Mouse (Mus musculus) hindbrain, embryonic 13.5 days (tissue): ENCODE results near the gene Kif27. TPM values are rescaled to one million over a fixed set of nuclear protein-coding genes. Genes with fewer than 3 reads are reported as not detected.
"Not testable (repeated sequence)": the region's sequence is repeated elsewhere in the genome, so short reads cannot be mapped to it uniquely, and the experiment has no call there.

ENCODE experiments used
- ATAC-seq: fragments of 200-750 bp; cut with Nextera tagmentation; 2 replicates; pipeline ENCODE4 v1.8.0; 2017; ENCODE audit warnings: moderate TSS enrichment; ENCODE audit not compliant: low FRiP score
- H3K27ac ChIP-seq: fragments of 300-500 bp; sonication (generic); 2 replicates; pipeline ENCODE4 v1.5.1; 2015; ENCODE audit warnings: inconsistent platforms, mild to moderate bottlenecking, moderate library complexity
- H3K27me3 ChIP-seq: fragments of 300-500 bp; sonication (generic); 2 replicates; pipeline ENCODE4 v1.6.1; 2015; ENCODE audit warnings: mild to moderate bottlenecking, inconsistent platforms
- H3K36me3 ChIP-seq: fragments of 300-500 bp; sonication (generic); 2 replicates; pipeline ENCODE4 v1.6.1; 2015; ENCODE audit warnings: mild to moderate bottlenecking, inconsistent platforms
- H3K4me1 ChIP-seq: fragments of 300-500 bp; sonication (generic); replicated peaks from 2 replicates; pipeline ENCODE4 v1.6.1; 2015; ENCODE audit warnings: inconsistent platforms
- H3K4me2 ChIP-seq: fragments of 300-500 bp; sonication (generic); 2 replicates; pipeline ENCODE4 v1.6.1; 2015; ENCODE audit warnings: inconsistent platforms, mild to moderate bottlenecking, moderate library complexity
- H3K4me3 ChIP-seq: fragments of 300-500 bp; sonication (generic); 2 replicates; pipeline ENCODE4 v1.5.1; 2015; ENCODE audit warnings: mild to moderate bottlenecking, inconsistent platforms
- H3K9ac ChIP-seq: fragments of 300-500 bp; sonication (generic); 2 replicates; pipeline ENCODE4 v1.6.1; 2015; ENCODE audit warnings: mild to moderate bottlenecking, inconsistent platforms
- H3K9me3 ChIP-seq: fragments of 300-500 bp; sonication (generic); 2 replicates; pipeline ENCODE4 v1.6.1; 2016; ENCODE audit warnings: inconsistent platforms
- WGBS: fragments of 180-500 bp; shearing (Covaris S2); methylation state at CpG from one replicate; pipeline ENCODE4 v1.1.7; 2015; 5-methylcytosine and 5-hydroxymethylcytosine counted together
- polyA plus RNA-seq: library from polyadenylated mRNA; unstranded; fragments of >200 nt; fragmentation: Nextera tagmentation; extraction: Ambion mirVana; gene quantifications from 2 replicates; pipeline ENCODE4 v1.2.1, GENCODE M21; 2015

Kif27 gene
- 1.4 and 2.5 TPM in 2 replicates for polyA plus RNA-seq

GRCm38 (mm10) chr13:58358629-58359303 lies at the start of gene Kif27:
Gene Kif27 (minus strand): TSS chr13:58359122.
- Histone ChIP-seq H3K36me3 (no peaks in the 10 kb centered on the region), H3K27me3 (peaks cover 8% of the 10 kb centered on the region; the same call in 1 of the 2 replicates), H3K27ac (peak within 1 kb of the TSS; percentile 44; the same call in 1 of the 2 replicates), H3K4me2 (peak within 1 kb of the TSS; percentile 90), H3K9me3 (0 out of 2 replicates have a peak, but pooled peaks cover 4% of the 10 kb centered on the region), H3K4me3 (peak within 1 kb of the TSS; percentile 70), H3K9ac (peak within 1 kb of the TSS; percentile 80), H3K4me1 (peaks cover 3% of the 10 kb centered on the region)
- peak; percentile 97 for ATAC-seq
- WGBS = under 1% methylated on average over 55 of the region's 85 CpGs

GRCm38 (mm10) chr13:58403243-58403642 lies 44.3 kb upstream of the Kif27 start, which contains the start of gene Hnrnpk:
Gene Hnrnpk (minus strand): TSS chr13:58403343.
- WGBS = 7% methylated on average over 17 of the region's 17 CpGs
- H3K4me2 ChIP-seq = peak within 1 kb of the TSS; percentile 55
- peak within 1 kb of the TSS; percentile 100 for H3K27ac ChIP-seq
- not testable (repeated sequence) for ATAC-seq, H3K36me3 ChIP-seq, H3K4me1 ChIP-seq, H3K27me3 ChIP-seq, H3K9me3 ChIP-seq
- H3K9ac ChIP-seq = peak within 1 kb of the TSS; percentile 99
- peak within 1 kb of the TSS; percentile 98 for H3K4me3 ChIP-seq

- ATAC-seq = peak; percentile 53; the same call in 1 of the 2 replicates
- Histone ChIP-seq H3K36me3 (peaks cover 11% of the 10 kb centered on the region), H3K9ac (peak overlapping the region; percentile 99), H3K4me2 (peak overlapping the region; percentile 55), H3K9me3 (no peaks in the 10 kb centered on the region), H3K4me3 (peak overlapping the region; percentile 98), H3K4me1 (peaks cover 7% of the 10 kb centered on the region), H3K27ac (peak overlapping the region; percentile 100), H3K27me3 (no peaks in the 10 kb centered on the region)
- 2% methylated on average over 26 of the region's 48 CpGs for WGBS
Observed at GRCm38 (mm10) chr13:58402744-58403110, 43.8 kb upstream of the Kif27 start.

- peak within 1 kb of the TSS; percentile 89 for H3K4me2 ChIP-seq
- H3K27ac ChIP-seq = peak within 1 kb of the TSS; percentile 100
- no peaks in the 10 kb centered on the region for H3K27me3 ChIP-seq
- H3K9ac ChIP-seq = peak within 1 kb of the TSS; percentile 99
- H3K4me3 ChIP-seq = peak within 1 kb of the TSS; percentile 98
- no peaks in the 10 kb centered on the region for H3K9me3 ChIP-seq
- H3K4me1 ChIP-seq = peaks cover 9% of the 10 kb centered on the region
- peaks cover 13% of the 10 kb centered on the region for H3K36me3 ChIP-seq
- peak; percentile 98 for ATAC-seq
- under 1% methylated on average over 80 of the region's 91 CpGs for WGBS
Observed at GRCm38 (mm10) chr13:58402003-58402743, 43.3 kb upstream of the Kif27 start, which contains the start of gene Rmi1. Gene Rmi1 (plus strand): TSS chr13:58402248.

GRCm38 (mm10) chr13:58401135-58402002 lies 42.4 kb upstream of the Kif27 start:
- Histone ChIP-seq H3K9ac (peak overlapping the region; percentile 99), H3K27ac (peak overlapping the region; percentile 100), H3K9me3 (no peaks in the 10 kb centered on the region), H3K4me2 (peak overlapping the region; percentile 89), H3K27me3 (no peaks in the 10 kb centered on the region), H3K36me3 (peaks cover 17% of the 10 kb centered on the region), H3K4me1 (peaks cover 9% of the 10 kb centered on the region), H3K4me3 (peak overlapping the region; percentile 98)
- WGBS = under 1% methylated on average over 83 of the region's 100 CpGs
- peak; percentile 53 for ATAC-seq

DNA sequence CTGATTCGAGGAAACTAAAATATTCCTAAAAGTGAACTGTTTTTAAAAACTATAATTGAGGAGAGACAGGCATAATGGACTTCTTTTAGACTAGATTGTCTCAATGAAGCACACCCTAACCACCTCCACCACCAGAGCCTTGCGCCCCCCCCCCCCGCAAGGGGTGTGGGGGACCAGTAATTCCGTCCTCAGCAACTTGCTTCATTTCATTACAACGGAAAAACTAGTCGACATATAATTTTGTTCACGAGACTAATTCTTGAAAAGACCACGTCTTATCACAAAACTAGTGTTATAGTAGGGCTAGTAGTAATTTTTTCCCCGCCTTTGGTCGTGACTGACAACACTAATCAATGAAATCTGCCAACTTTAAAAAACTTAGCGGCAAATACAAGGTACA lies 41.7 kb upstream of the Kif27 start:
- WGBS = under 1% methylated on average over 11 of the region's 11 CpGs
- H3K4me3 ChIP-seq = peak overlapping the region; percentile 98
- H3K27ac ChIP-seq = no peak overlapping the region
- peaks cover 9% of the 10 kb centered on the region for H3K4me1 ChIP-seq
- H3K36me3 ChIP-seq = peaks cover 25% of the 10 kb centered on the region
- no peak for ATAC-seq
- peak overlapping the region; percentile 99 for H3K9ac ChIP-seq
- H3K27me3 ChIP-seq = no peaks in the 10 kb centered on the region
- no peaks in the 10 kb centered on the region for H3K9me3 ChIP-seq
- peak overlapping the region; percentile 89 for H3K4me2 ChIP-seq

DNA sequence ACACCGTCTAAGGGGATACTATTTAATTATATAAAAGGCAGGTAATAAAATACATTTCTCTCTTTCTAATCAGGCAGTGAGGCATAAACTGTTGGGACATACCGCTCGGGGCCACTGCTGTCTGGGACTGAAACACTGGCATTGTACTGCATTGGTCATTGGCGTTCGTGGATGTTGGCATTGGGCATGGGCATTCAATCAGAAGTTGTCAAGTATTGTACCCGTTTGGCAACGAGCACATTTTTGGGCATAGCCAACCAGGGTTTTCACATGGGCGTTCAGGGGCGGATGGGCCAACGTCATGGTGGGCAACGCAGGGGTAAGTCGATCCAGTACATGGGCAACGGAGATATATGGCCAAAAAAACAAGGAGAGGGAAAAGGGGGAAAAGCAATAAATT lies 38.7 kb upstream of the Kif27 start:
- no peak overlapping the region for H3K4me2 ChIP-seq
- H3K4me3 ChIP-seq = no peak overlapping the region
- H3K36me3 ChIP-seq = peaks cover 51% of the 10 kb centered on the region
- no peaks in the 10 kb centered on the region for H3K27me3 ChIP-seq
- ATAC-seq = no peak
- H3K9me3 ChIP-seq = no peaks in the 10 kb centered on the region
- H3K4me1 ChIP-seq = peaks cover 9% of the 10 kb centered on the region
- no peak overlapping the region for H3K27ac ChIP-seq
- no peak overlapping the region for H3K9ac ChIP-seq
- 80% methylated on average over 13 of the region's 13 CpGs for WGBS

- not testable (repeated sequence) for H3K4me2 ChIP-seq, H3K27ac ChIP-seq, H3K9me3 ChIP-seq, H3K9ac ChIP-seq, ATAC-seq, H3K27me3 ChIP-seq, H3K4me1 ChIP-seq, H3K4me3 ChIP-seq
- H3K36me3 ChIP-seq = peaks cover 70% of the 10 kb centered on the region
- WGBS = 89% methylated on average over 11 of the region's 11 CpGs
Observed at GRCm38 (mm10) chr13:58394392-58394791, 35.5 kb upstream of the Kif27 start.

DNA sequence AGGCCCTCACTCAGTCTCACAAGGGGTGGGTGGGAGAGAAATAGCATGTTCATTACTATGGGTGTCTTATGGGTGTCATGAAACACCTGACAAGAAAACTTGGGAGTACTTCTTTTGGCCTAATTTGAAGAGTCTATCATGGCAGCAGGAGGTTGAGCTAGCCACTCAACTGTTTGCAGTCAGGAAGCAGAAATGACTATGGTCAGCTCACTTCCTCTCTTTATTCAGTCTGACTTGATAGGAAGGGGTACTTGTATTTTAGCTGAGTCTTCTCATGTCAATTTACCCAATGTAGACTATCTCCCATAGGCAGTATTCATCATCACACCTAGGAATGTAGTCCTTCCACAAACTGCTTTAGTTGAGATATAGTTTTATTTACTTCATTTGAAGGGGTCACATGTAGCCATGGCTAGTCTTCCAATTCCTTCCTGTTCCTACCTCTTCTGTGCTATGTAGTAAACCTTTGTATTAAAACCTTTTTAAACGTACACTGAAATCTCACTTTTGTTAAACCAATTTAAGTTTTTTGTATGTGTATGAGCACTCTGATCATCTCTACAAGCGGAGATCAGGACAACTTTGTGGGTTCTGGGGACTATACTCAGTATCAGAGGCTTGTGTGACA lies 30.5 kb upstream of the Kif27 start:
- ATAC-seq = no peak
- no peak overlapping the region for H3K4me3 ChIP-seq
- no peak overlapping the region for H3K4me2 ChIP-seq
- no peaks in the 10 kb centered on the region for H3K27me3 ChIP-seq
- WGBS = 85% methylated on average over 2 of the region's 2 CpGs
- H3K27ac ChIP-seq = no peak overlapping the region
- peaks cover 7% of the 10 kb centered on the region; the same call in 1 of the 2 replicates for H3K4me1 ChIP-seq
- H3K36me3 ChIP-seq = peaks cover 37% of the 10 kb centered on the region
- no peak overlapping the region for H3K9ac ChIP-seq
- H3K9me3 ChIP-seq = no peaks in the 10 kb centered on the region

DNA sequence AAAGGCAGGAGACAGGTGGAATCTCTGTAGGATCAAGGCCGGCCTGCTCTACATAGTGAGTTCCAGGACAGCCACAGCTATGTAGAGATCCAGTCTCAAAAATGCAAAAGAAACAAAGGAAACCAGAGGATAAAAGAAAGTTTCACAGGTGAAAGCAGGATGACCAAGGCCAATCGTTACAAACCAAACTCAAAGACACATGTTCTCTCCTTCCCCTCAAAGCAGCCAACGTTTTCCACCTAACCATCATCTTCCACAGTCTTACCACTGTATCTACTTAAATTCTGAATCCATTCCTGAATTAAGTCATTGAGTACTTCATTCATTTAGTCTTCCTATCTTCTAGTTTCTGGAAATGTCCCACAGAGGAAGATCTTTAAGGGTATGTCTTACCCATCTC lies 29.5 kb upstream of the Kif27 start:
- no peak overlapping the region; the same call in 1 of the 2 replicates for H3K27ac ChIP-seq
- ATAC-seq = no peak
- H3K9ac ChIP-seq = no peak overlapping the region
- peaks cover 27% of the 10 kb centered on the region for H3K36me3 ChIP-seq
- peaks cover 13% of the 10 kb centered on the region for H3K4me1 ChIP-seq
- 53% methylated on average over 3 of the region's 3 CpGs for WGBS
- H3K4me3 ChIP-seq = no peak overlapping the region
- H3K27me3 ChIP-seq = no peaks in the 10 kb centered on the region
- no peaks in the 10 kb centered on the region for H3K9me3 ChIP-seq
- H3K4me2 ChIP-seq = no peak overlapping the region

- Histone ChIP-seq H3K9ac (no peak overlapping the region), H3K4me1 (peaks cover 13% of the 10 kb centered on the region), H3K36me3 (peaks cover 24% of the 10 kb centered on the region), H3K9me3 (no peaks in the 10 kb centered on the region), H3K4me2 (no peak overlapping the region), H3K27me3 (no peaks in the 10 kb centered on the region), H3K4me3 (no peak overlapping the region), H3K27ac (no peak overlapping the region; the same call in 1 of the 2 replicates)
- ATAC-seq = 0 out of 2 replicates have a peak, but pooled peaks have one; percentile 43
- 19% methylated on average over 7 of the region's 7 CpGs for WGBS
Observed at GRCm38 (mm10) chr13:58387948-58388347, 29.0 kb upstream of the Kif27 start.
